Mouse (Mus musculus): ENCODE results near the gene Znrf2.

Gene Znrf2

DNA sequence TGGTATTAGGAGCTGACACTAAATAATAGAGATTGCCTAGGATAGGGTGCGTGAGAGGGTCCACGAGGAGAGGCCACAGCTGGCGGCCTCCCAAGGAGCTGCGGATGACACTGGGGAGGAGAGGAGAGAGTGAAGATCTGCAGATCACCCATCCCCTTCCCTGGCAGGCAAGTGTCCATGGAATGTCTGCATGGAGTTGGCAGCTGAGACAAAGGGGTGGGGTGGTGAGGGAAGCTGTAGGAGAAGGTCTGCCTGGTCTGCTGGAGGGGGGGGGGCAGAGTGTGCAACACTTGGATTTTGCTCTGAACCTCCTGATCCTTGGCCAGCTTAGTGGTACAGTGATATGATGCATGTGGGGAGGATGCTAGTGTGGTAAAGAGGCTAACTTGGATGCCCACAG lies 98.3 kb downstream of the Znrf2 start:
- no peak for DNase-seq (ENCODE audit: low read depth, low spot score)

DNA sequence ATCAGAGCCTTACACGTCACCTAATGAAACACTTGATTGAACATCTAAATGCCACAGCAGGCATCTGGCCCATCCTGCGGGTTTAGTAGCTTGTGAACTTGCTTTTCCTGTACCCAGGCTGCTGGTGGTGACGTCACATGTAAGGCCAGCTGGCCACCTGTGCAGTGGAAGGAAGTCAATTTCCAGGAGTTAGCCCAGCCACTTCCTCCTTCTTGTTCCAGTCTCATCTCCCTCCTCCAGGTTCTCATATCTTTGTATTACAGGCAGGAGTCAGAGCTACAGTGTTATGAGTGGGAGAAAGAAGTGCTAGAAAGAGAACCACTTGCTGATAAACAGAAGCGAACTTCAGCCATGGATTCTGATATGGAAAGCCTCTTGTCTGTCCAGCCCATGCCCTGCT lies 99.4 kb downstream of the Znrf2 start:
- DNase-seq (ENCODE audit: low read depth, low spot score), result no peak

DNA sequence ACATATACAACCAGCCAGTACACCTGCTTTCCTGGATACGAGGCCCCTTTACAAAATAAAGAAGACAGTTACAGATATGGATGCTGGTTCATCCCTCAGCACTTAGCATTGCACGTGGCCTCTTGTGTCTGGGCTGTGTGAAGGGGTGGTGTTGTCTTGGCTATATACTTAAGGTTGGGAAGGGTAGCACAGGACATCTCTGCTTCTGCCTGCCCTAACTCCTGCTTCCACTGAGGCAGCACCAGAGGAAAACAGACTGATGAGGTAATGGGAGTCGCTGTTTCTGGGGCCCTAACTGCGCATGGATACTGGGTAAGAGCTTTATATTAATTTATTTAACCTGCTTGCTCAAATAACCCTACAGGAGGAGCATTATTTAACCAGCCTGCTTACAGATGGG lies 100.2 kb downstream of the Znrf2 start:
- DNase-seq (ENCODE audit: low read depth, low spot score), result no peak

DNA sequence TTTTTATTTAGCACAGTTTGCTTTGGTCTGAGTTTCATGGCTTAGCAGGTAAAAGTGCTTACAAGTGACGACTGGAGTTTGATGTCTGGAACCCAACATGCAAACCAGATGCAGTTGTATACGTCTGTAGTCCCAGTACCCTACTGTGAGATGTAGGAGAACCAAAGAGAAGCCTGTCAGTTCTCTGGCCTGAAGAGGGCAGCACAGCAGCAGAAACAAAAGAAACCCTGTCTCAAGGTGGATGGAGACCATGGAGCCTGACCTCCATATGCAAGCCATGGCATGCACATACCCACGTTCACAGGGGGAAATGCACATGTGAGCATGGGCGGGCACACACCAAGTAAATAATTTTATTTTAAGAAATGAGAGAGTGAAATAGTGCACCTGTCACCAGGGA lies 100.8 kb downstream of the Znrf2 start:
- peak; percentile 73 for DNase-seq (ENCODE audit: low read depth, low spot score)

DNA sequence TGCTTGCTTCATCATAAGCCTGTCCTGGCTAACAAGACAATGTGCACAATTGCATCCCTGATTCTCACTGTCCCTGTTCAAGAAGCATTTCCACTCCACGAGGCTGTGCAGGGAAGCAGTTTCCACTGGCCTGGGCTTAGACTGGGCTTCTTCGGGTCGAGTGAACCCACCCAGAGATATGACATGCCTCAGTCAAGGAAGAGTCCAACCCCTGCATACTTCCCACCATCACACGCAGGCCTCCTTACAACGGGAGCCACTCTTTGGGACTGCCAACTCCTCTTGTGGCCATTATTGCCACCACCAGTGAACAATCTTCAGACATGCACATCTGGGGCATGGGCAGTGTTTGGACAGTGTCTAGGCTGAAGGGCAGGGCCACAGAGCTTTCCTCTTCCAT lies 101.8 kb downstream of the Znrf2 start:
- no peak for DNase-seq (ENCODE audit: low read depth, low spot score)

- no peak for DNase-seq (ENCODE audit: low read depth, low spot score)
Observed at GRCm38 (mm10) chr6:54924538-54924937, 107.8 kb downstream of the Znrf2 start.

- DNase-seq (ENCODE audit: low read depth, low spot score), result no peak
Observed at GRCm38 (mm10) chr6:54925736-54926440, 109.2 kb downstream of the Znrf2 start.

- DNase-seq (ENCODE audit: low read depth, low spot score), result no peak
Observed at GRCm38 (mm10) chr6:54926899-54927298, 110.2 kb downstream of the Znrf2 start.

DNA sequence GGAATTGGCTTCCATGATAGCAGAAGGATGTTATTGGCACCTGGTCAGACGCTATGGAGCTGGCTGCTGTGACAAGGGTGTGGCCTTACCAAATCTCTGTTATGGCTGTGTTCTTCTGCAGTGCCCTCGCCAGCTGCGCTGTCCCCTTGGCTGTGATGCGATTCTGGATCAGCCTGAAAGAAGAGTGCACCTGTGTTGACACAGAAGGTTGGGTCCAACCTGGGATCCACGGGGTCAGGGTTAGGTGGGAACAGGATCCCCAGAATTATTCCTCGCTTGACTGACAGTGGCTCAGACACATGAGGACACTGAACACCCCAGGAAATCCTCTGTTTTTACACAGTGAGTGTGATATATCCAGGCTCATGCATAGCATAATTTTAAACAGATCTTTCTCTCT lies 111.2 kb downstream of the Znrf2 start:
- DNase-seq (ENCODE audit: low read depth, low spot score), result no peak

- DNase-seq (ENCODE audit: low read depth, low spot score), result no peak
Observed at GRCm38 (mm10) chr6:54931641-54932040, 114.9 kb downstream of the Znrf2 start.

GRCm38 (mm10) chr6:54932526-54932925 lies 115.8 kb downstream of the Znrf2 start:
- no peak for DNase-seq (ENCODE audit: low read depth, low spot score)

- no peak for DNase-seq (ENCODE audit: low read depth, low spot score)
Observed at GRCm38 (mm10) chr6:54933216-54933615, 116.5 kb downstream of the Znrf2 start.

- DNase-seq (ENCODE audit: low read depth, low spot score), result no peak
Observed at GRCm38 (mm10) chr6:54933866-54934265, 117.2 kb downstream of the Znrf2 start.

- DNase-seq (ENCODE audit: low read depth, low spot score), result no peak
Observed at GRCm38 (mm10) chr6:54934313-54934712, 117.6 kb downstream of the Znrf2 start.

DNA sequence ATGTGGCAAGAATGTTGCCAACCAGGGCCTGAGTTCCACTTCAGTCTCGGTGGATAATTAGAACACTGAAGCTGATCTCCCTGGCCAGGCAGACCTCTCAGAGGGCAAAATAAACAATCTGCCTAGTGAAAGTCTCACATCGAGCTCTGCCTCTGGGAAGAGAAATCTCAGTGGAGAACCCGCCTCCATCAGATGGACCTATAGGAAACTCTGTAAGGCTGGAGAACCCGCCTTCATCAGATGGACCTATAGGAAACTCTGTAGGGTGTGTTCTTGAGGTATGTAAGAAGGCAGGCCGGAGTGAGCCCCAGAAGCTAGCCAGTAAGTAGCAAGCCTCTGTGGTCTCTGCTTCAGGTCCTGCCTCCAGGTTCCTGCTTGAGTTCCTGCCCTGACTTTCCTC lies 118.2 kb downstream of the Znrf2 start:
- DNase-seq (ENCODE audit: low read depth, low spot score), result no peak

- DNase-seq (ENCODE audit: low read depth, low spot score), result no peak
Observed at GRCm38 (mm10) chr6:54936496-54936895, 119.8 kb downstream of the Znrf2 start.

DNA sequence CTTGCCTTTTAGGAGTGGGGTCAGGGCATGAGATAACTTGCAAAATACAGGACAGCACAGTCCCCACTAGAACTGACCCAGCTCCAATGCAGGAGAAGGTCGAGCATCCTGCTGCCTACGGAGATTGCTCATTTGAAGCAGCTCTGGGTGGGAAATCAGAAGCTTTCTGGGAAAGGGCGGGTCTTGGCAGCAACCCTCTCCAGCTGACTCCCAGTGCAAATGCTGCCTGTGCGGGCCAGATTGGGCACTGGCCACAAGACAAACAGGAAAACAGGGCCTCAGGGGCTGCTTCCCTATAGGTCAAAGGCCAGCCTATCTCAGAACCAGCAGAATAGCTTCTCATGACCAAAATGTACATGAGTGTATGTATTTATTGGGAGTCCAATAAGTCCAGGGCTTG lies 122.9 kb downstream of the Znrf2 start:
- DNase-seq (ENCODE audit: low read depth, low spot score), result no peak

- no peak for DNase-seq (ENCODE audit: low read depth, low spot score)
Observed at GRCm38 (mm10) chr6:54940126-54940525, 123.4 kb downstream of the Znrf2 start.

DNA sequence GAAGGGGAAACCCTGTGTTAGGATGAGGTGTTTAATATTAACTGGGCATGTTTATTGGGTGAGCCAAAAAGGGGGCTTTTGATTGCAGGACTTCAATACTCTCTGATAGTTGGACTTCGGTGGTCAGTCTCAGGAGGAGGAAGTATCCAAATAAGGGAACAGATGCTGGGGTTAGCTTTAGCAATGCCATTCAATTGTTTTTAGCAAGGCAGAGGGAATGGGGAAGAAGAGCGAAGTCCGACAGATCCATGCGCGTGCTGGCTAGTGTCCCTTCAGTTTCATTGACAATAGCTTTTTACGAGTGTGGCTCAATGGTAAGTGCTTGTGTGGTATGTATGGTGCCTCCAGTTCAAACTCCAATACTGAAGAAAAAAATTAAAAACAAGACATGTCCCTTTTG lies 124.4 kb downstream of the Znrf2 start:
- DNase-seq (ENCODE audit: low read depth, low spot score), result no peak

Data from brain, adult 2 months (tissue).